Mouse (Mus musculus) kidney, adult 2 months (tissue): ENCODE results near the gene Camk2d. TPM values are rescaled to one million over a fixed set of nuclear protein-coding genes. Genes with fewer than 3 reads are reported as not detected.
A peak's percentile ranks its signal among the peaks of the same experiment; 100 is the strongest.

ENCODE experiments used
- DNase-seq: peaks from one replicate; pipeline ENCODE4 v3.0.0; 2021
- H3K27ac ChIP-seq: fragments of 200-500 bp; 2 replicates; pipeline ENCODE4 v1.5.1; 2012; ENCODE audit warnings: low read depth, low read length, control low read depth, inconsistent platforms; ENCODE audit not compliant: insufficient read depth
- H3K27me3 ChIP-seq: fragments of 200-500 bp; replicated peaks from 2 replicates; pipeline ENCODE4 v1.6.1; 2012; ENCODE audit warnings: mild to moderate bottlenecking, moderate library complexity, low read length, inconsistent platforms; ENCODE audit not compliant: control insufficient read depth, insufficient read depth
- H3K36me3 ChIP-seq: fragments of 200-500 bp; 2 replicates; pipeline ENCODE4 v1.6.1; 2012; ENCODE audit warnings: mild to moderate bottlenecking, moderate library complexity, low read length, inconsistent platforms; ENCODE audit not compliant: control insufficient read depth, insufficient read depth
- H3K4me1 ChIP-seq: fragments of 200-500 bp; 2 replicates; pipeline ENCODE4 v1.6.1; 2011; ENCODE audit warnings: low read length; ENCODE audit not compliant: control insufficient read depth, insufficient read depth
- H3K4me3 ChIP-seq: fragments of 200-500 bp; 2 replicates; pipeline ENCODE4 v1.5.1; 2011; ENCODE audit warnings: mild to moderate bottlenecking, low read depth, low read length, control low read depth; ENCODE audit not compliant: insufficient read depth
- CTCF ChIP-seq: fragments of 200-500 bp; conservative IDR thresholded peaks from 2 replicates; pipeline ENCODE4 v1.5.1; 2011; ENCODE audit warnings: low read depth, mild to moderate bottlenecking, control low read depth, low read length, moderate library complexity, mixed read lengths; ENCODE audit not compliant: insufficient read depth, insufficient read length
- POLR2A ChIP-seq: fragments of 200-500 bp; IDR thresholded peaks from one replicate; pipeline ENCODE4 v1.6.1; 2011; ENCODE audit warnings: low read depth, low read length, control low read depth
- WGBS: fragments of 180-500 bp; shearing (Covaris S2); methylation state at CpG from one replicate; pipeline ENCODE4 v1.1.7; 2018; 5-methylcytosine and 5-hydroxymethylcytosine counted together
- polyA plus RNA-seq: library from polyadenylated mRNA; depleted of rRNA; stranded (reverse); fragments of >200 nt; gene quantifications from 2 replicates; pipeline ENCODE4 v1.2.3, GENCODE M21; 2012

The Camk2d gene
- polyA plus RNA-seq, 1 experiment = 37.9 TPM

DNA sequence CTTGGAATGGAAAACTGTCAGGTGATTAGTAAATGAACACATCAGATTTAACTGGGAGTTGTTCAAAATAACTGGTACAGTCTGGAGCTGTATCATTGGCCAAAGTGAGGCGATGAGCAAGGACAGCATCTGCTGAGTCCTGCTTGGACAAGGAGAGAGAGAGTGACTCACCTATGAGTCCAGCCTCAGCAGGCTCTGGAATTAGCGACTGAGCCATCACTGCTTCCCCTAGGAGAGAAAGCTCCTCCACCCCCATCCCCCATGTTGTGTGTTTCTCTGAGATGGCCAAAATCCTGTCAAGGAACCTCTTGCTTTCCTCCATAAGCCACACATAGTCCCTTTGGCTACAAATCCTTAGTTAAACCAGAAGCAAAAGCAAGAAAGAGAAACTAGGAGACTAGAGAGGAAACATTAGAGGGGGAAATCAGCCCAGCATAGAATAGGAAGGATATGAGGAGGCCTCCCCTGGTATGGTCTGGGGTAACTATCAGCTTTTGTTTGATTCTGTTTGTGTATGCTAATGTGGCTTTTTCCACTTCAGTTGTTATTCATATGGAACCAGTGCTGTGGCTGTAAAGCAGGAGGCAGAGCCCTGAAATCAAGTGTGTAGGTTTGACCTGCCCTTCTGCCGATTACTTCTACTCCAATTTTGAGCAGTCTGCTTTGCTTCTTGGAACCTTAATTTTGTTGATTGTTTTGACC is 148.5 kb downstream of the Camk2d start:
- no peaks in the 10 kb centered on the region for H3K27me3 ChIP-seq
- no peak overlapping the region for H3K4me3 ChIP-seq
- 75% methylated on average over 3 of the region's 3 CpGs for WGBS
- TF ChIP-seq POLR2A (no peak), CTCF (no peak)
- H3K4me1 ChIP-seq = no peaks in the 10 kb centered on the region
- H3K36me3 ChIP-seq = no peaks in the 10 kb centered on the region
- no peak for DNase-seq
- no peak overlapping the region for H3K27ac ChIP-seq

DNA sequence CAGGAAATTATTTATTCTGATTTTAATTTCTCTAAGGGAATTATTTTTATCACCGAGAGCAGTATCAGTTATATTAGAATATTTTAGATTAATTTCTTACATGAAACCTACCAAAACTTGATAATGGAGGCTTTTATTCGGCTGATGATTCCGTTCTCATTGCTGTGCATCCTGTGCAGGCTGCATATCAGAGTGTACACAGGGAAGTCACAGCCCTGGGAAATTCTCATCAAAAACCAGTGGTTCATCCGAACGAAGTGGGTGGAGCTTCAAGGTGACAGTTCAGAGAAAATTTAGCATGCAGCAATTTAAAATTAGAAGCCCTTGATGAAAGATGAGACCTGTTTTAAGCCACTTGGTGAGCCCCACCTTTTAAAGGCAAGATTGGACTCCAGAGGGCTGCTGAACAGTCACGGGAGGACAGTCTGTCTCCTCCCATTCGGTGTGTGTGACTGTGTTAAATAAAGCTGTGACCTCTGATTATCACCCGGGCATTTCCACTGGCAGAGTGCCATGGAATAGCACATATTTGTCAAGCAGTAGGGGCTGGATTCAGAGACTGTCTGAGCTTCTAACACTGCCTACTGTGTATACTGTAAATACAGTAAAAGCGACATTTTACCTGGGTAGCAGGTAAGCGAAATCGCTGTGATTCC is 150.2 kb downstream of the Camk2d start:
- DNase-seq = peak; percentile 61
- TF ChIP-seq POLR2A = no peak
- 46% methylated on average over 11 of the region's 11 CpGs for WGBS
- Histone ChIP-seq H3K4me1 (no peaks in the 10 kb centered on the region), H3K27ac (no peak overlapping the region), H3K27me3 (no peaks in the 10 kb centered on the region), H3K4me3 (no peak overlapping the region), H3K36me3 (no peaks in the 10 kb centered on the region)

DNA sequence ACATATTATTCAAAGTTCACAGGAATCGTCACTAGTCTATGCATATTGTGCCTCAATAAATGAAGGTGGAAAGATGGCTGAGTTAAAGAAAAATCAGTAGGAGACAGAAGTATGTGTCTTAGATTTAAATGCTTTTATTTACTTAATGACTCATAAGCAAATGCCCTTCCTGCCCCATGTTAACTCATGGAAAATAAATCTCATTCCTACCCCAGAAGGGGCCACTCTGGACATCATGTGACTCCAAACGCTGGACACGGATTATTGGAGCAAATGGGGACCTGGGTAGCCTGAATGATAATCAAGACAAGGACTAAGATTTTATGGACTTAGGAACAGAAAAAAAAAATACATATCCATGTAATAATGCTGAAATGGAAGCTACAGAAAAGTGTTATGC is 151.5 kb downstream of the Camk2d start:
- Histone ChIP-seq H3K27me3 (no peaks in the 10 kb centered on the region), H3K4me3 (no peak overlapping the region), H3K27ac (no peak overlapping the region), H3K4me1 (no peaks in the 10 kb centered on the region), H3K36me3 (no peaks in the 10 kb centered on the region)
- TF ChIP-seq POLR2A (no peak), CTCF (no peak)
- WGBS = 78% methylated on average over 3 of the region's 3 CpGs
- DNase-seq = no peak

DNA sequence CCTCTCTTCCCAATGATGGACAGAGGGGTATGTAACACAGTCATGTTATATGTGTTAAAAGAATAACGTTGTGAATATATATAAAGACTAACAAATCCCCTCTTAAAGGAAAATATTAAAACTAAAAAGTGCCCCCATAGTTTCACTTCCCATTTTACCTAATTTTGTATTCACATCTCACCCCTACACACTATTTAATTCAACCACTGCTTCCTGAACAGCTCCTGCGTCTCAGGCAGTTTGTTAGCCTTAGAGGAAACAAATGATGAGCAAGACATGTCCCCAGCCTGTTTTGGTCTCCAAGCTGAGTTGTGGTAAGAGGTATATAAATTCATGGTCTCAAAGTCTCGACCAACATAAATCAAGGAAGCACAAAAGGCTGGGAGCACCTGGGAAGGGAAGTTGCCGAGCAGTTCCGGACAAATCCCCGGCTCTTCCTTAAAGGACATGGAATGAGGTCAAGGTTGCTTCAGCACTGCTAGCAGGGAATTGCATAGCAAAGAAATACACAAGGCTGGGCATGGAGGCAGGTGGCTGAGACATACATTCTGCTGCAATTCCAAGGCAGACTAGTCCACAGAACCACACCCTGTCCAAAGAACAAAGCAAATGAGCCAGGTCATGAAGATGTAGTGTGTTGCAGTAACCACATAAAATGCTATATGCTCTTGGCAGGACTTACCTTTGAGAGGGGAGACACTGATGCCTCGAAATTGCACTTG is 155.4 kb downstream of the Camk2d start:
- H3K4me1 ChIP-seq = no peaks in the 10 kb centered on the region
- H3K27me3 ChIP-seq = no peaks in the 10 kb centered on the region
- H3K27ac ChIP-seq = no peak overlapping the region
- no peak overlapping the region for H3K4me3 ChIP-seq
- TF ChIP-seq POLR2A (no peak), CTCF (no peak)
- DNase-seq = no peak
- WGBS = 64% methylated on average over 7 of the region's 7 CpGs
- H3K36me3 ChIP-seq = no peaks in the 10 kb centered on the region

DNA sequence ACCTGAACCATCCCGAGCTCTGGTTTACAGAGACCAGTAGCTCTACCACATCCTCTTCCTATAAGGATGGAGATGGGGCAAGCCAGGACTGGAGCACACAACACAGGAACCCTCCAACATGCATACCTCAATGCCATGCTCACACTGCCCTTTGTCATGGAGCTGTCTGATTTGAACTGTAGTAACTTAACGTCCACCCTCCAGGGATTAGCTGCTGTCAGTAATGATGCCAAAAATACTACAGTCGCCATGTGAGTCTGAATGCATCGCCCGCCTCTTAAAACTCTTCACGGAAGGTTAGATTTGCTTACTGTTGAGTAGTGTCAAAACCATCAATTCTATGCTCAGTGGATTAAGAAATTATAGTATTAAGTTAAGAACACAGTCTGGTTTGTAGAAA is 156.9 kb downstream of the Camk2d start:
- DNase-seq = no peak
- no peaks in the 10 kb centered on the region for H3K36me3 ChIP-seq
- TF ChIP-seq CTCF = no peak
- no peak for TF ChIP-seq POLR2A
- H3K4me3 ChIP-seq = no peak overlapping the region
- 88% methylated on average over 6 of the region's 6 CpGs for WGBS
- no peak overlapping the region for H3K27ac ChIP-seq
- no peaks in the 10 kb centered on the region for H3K4me1 ChIP-seq
- no peaks in the 10 kb centered on the region for H3K27me3 ChIP-seq

DNA sequence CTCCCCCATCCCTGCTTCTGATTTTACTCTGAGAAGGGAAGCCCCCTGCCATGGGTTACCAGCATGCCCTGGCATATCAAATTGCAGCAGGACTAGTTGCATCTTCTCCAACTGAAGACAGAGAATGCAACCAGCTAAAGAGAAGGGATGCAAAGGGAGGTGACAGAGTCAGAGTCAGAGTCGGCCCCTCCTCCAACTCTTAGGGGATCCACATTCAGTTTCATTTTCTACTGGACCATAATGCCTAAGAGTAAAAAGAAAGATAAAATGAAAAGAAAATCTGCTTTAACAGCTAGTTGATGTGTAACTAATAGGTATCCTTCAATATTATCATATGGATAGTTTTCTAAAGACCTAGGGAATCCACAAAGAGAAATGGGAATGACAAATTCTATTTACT is 162.3 kb downstream of the Camk2d start:
- no peak overlapping the region for H3K27ac ChIP-seq
- 70% methylated on average over 1 of the region's 1 CpGs for WGBS
- TF ChIP-seq POLR2A (no peak), CTCF (no peak)

DNA sequence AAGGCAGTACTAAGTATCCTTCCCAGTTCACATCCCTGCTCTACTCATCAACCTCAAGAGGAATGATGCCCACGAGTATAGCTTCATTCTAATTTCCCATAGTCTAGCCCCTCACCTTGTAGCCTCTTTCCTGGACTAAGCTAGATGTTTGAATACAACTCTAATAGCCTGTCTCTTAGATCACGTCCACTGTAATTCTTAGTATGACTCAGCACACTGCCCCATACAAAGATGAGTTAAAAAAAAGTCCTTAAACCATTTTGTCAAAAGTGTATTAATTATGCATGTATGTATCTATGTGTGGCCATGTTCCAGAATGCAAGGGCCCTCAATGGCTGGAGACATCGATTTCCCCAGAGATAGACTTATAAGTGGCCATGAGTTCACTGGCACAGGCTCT is 164.5 kb downstream of the Camk2d start:
- Histone ChIP-seq H3K36me3 (no peaks in the 10 kb centered on the region), H3K4me1 (no peaks in the 10 kb centered on the region), H3K27me3 (no peaks in the 10 kb centered on the region), H3K27ac (no peak overlapping the region), H3K4me3 (no peak overlapping the region)
- TF ChIP-seq CTCF (no peak), POLR2A (no peak)
- no peak for DNase-seq
- WGBS = 77% methylated on average over 3 of the region's 3 CpGs

More for the DNA sequence above, 162.3 kb downstream of the Camk2d start:
- Histone ChIP-seq H3K4me1 (no peaks in the 10 kb centered on the region), H3K27me3 (no peaks in the 10 kb centered on the region), H3K36me3 (no peaks in the 10 kb centered on the region), H3K4me3 (no peak overlapping the region)
- no peak for DNase-seq
